Mouse (Mus musculus) embryonic facial prominence, embryonic 11.5 days (tissue): ENCODE data around the gene Klk7. TPM values are rescaled to one million over a fixed set of nuclear protein-coding genes. Genes with fewer than 3 reads are reported as not detected.

ENCODE experiments used
- ATAC-seq: fragments of 200-750 bp; cut with Nextera tagmentation; replicated peaks from 2 replicates; pipeline ENCODE4 v1.8.0; 2017; ENCODE audit warnings: low read depth; ENCODE audit not compliant: insufficient number of reproducible peaks, low FRiP score, low TSS enrichment
- DNase-seq: peaks from one replicate; pipeline ENCODE4 v3.0.0-alpha.2; 2015; ENCODE audit warnings: low spot score
- H3K27ac ChIP-seq: fragments of 300-500 bp; sonication (generic); replicated peaks from 2 replicates; pipeline ENCODE4 v1.5.1; 2014; ENCODE audit warnings: mild to moderate bottlenecking, low read depth, low read length, control low read depth
- H3K27me3 ChIP-seq: fragments of 300-500 bp; sonication (generic); 2 replicates; pipeline ENCODE4 v1.6.1; 2014; ENCODE audit warnings: mild to moderate bottlenecking, low read length, moderate library complexity, mixed read lengths; ENCODE audit not compliant: control insufficient read depth, insufficient read depth
- H3K36me3 ChIP-seq: fragments of 300-500 bp; sonication (generic); replicated peaks from 2 replicates; pipeline ENCODE4 v1.6.1; 2014; ENCODE audit warnings: low read depth, mild to moderate bottlenecking, low read length, moderate library complexity, mixed read lengths; ENCODE audit not compliant: control insufficient read depth, insufficient read depth
- H3K4me1 ChIP-seq: fragments of 300-500 bp; sonication (generic); 2 replicates; pipeline ENCODE4 v1.6.1; 2014; ENCODE audit warnings: low read length, mixed read lengths; ENCODE audit not compliant: control insufficient read depth, insufficient read depth
- H3K4me2 ChIP-seq: fragments of 300-500 bp; sonication (generic); 2 replicates; pipeline ENCODE4 v1.6.1; 2014; ENCODE audit warnings: low read depth, mild to moderate bottlenecking, control low read depth, low read length, moderate library complexity
- H3K4me3 ChIP-seq: fragments of 300-500 bp; sonication (generic); 2 replicates; pipeline ENCODE4 v1.5.1; 2014; ENCODE audit warnings: low read depth, low read length, control low read depth
- H3K9ac ChIP-seq: fragments of 300-500 bp; sonication (generic); replicated peaks from 2 replicates; pipeline ENCODE4 v1.6.1; 2014; ENCODE audit warnings: mild to moderate bottlenecking, control low read depth, low read length
- H3K9me3 ChIP-seq: fragments of 300-500 bp; sonication (generic); replicated peaks from 2 replicates; pipeline ENCODE4 v1.6.1; 2016; ENCODE audit warnings: mild to moderate bottlenecking, low read length, inconsistent platforms, mixed read lengths; ENCODE audit not compliant: control insufficient read depth
- WGBS: fragments of 180-500 bp; shearing (Covaris S2); extraction: QIAGEN DNeasy Blood & Tissue Kit; methylation state at CpG from one replicate; pipeline ENCODE4 v1.1.7; 2014; 5-methylcytosine and 5-hydroxymethylcytosine counted together
- polyA plus RNA-seq: library from polyadenylated mRNA; unstranded; fragments of >200 nt; fragmentation: Nextera tagmentation; extraction: Ambion mirVana; gene quantifications from 2 replicates; pipeline ENCODE4 v1.2.1, GENCODE M21; 2014

Klk7 gene
- polyA plus RNA-seq, 1 experiment from 2014 or later, result not detected

DNA sequence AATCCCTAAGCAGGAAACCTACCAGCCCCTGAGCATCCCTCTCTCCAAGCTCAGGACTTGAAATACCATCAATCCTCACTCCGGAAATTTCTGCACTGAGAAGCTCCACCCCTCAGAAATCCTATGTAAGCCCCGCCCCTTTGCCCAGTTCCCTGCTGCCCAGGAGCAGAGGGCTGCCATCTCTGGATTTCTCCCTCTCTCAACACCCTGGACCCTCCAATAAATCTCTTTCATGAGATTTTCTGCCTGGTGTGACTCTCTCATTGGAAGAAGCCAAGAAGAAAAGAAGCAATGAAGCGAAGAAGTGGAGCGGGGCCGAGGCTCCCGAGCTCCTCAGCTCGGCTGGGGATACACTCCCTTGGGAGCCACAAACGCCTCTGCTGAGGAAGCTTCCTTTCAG, 49.3 kb downstream of the Klk7 start:
- Histone ChIP-seq H3K27me3 (no peaks in the 10 kb centered on the region), H3K4me1 (no peaks in the 10 kb centered on the region), H3K9me3 (no peaks in the 10 kb centered on the region; the same call in 1 of the 2 replicates), H3K4me2 (no peak overlapping the region), H3K36me3 (no peaks in the 10 kb centered on the region), H3K27ac (no peak overlapping the region), H3K4me3 (no peak overlapping the region), H3K9ac (no peak overlapping the region)
- ATAC-seq, result no peak
- no peak for DNase-seq
- 60% methylated on average over 8 of the region's 8 CpGs for WGBS

Other genes with a start within 250 kb of the Klk7 start
- gene Zfp658, start 249.0 kb upstream of the Klk7 start, polyA plus RNA-seq, result 5.4 and 7.1 TPM in 2 replicates
- 19.3 and 19.6 TPM in 2 replicates for gene Zfp719, start 231.7 kb upstream of the Klk7 start, polyA plus RNA-seq
- gene Zfp819, start 204.1 kb upstream of the Klk7 start, polyA plus RNA-seq, result 0.14 and 0.67 TPM in 2 replicates
- gene Ceacam18, start 176.6 kb upstream of the Klk7 start, polyA plus RNA-seq, result not detected in 2 replicates
- gene Siglece, start 151.1 kb upstream of the Klk7 start, polyA plus RNA-seq, result 0.32 TPM in 1 of 2 replicates, not detected in the other
- gene Ctu1, start 139.3 kb upstream of the Klk7 start, polyA plus RNA-seq, result 8.1 and 9.1 TPM in 2 replicates
- not detected in 2 replicates for gene Klk14, start 120.9 kb upstream of the Klk7 start, polyA plus RNA-seq
- 0.49 TPM in 2 replicates for gene Klk13, start 98.7 kb upstream of the Klk7 start, polyA plus RNA-seq
- gene Klk12, start 42.4 kb upstream of the Klk7 start, polyA plus RNA-seq, result not detected in 2 replicates
- not detected in 2 replicates for gene Klk11, start 36.7 kb upstream of the Klk7 start, polyA plus RNA-seq
- gene Klk10, start 30.3 kb upstream of the Klk7 start, polyA plus RNA-seq, result 0.15 and 0.40 TPM in 2 replicates
- not detected in 2 replicates for gene Klk9, start 19.4 kb upstream of the Klk7 start, polyA plus RNA-seq
- 14.4 and 19.0 TPM in 2 replicates for gene Klk8, start 13.7 kb upstream of the Klk7 start, polyA plus RNA-seq
- gene Klk6, start 13.2 kb downstream of the Klk7 start, polyA plus RNA-seq, result 0.29 TPM in 1 of 2 replicates, not detected in the other
- gene Klk5, start 30.7 kb downstream of the Klk7 start, polyA plus RNA-seq, result not detected in 2 replicates
- 0.28 TPM in 1 of 2 replicates, not detected in the other for gene Klk4, start 69.9 kb downstream of the Klk7 start, polyA plus RNA-seq
- gene Klk15, start 122.4 kb downstream of the Klk7 start, polyA plus RNA-seq, result not detected in 2 replicates
- gene Klk1b8, start 139.4 kb downstream of the Klk7 start, polyA plus RNA-seq, result not detected in 2 replicates
- gene Klk1b1, start 155.5 kb downstream of the Klk7 start, polyA plus RNA-seq, result not detected in 2 replicates
- not detected in 2 replicates for gene Klk1b9, start 164.8 kb downstream of the Klk7 start, polyA plus RNA-seq
- gene Klk1b11, start 184.6 kb downstream of the Klk7 start, polyA plus RNA-seq, result not detected in 2 replicates
- 0.15 TPM in 1 of 2 replicates, not detected in the other for gene Klk1b26, start 200.9 kb downstream of the Klk7 start, polyA plus RNA-seq
- gene Klk1b27, start 241.0 kb downstream of the Klk7 start, polyA plus RNA-seq, result not detected in 2 replicates